Mouse (Mus musculus): ENCODE data around the gene Gm13420.

GRCm38 (mm10) chr2:29747852-29748251 lies 3.6 kb downstream of the Gm13420 start:
- TF ChIP-seq CTCF (IDR thresholded peaks at IDR 0.05; ENCODE audit: low read depth) = peak; percentile 37
- TF ChIP-seq EP300 (IDR thresholded peaks at IDR 0.05; ENCODE audit: low read depth) = no peak

Data from heart, postnatal 0 days (tissue).